Mouse (Mus musculus) forebrain, postnatal 0 days (tissue): ENCODE results near the gene Map3k4. TPM values are rescaled to one million over a fixed set of nuclear protein-coding genes. Genes with fewer than 3 reads are reported as not detected.

Experiments
- ATAC-seq: fragments of 200-750 bp; cut with Nextera tagmentation; 2 replicates; pipeline ENCODE4 v1.8.0; 2017; ENCODE audit warnings: mild to moderate bottlenecking, moderate library complexity
- DNase-seq: peaks from one replicate; pipeline ENCODE4 v3.0.0-alpha.2; 2015
- H3K27ac ChIP-seq: fragments of 300-500 bp; sonication (generic); 2 replicates; pipeline ENCODE4 v1.5.1; 2014; ENCODE audit warnings: low read depth, mild to moderate bottlenecking, antibody characterized with exemption, low read length, moderate library complexity, mixed read lengths
- H3K27me3 ChIP-seq: fragments of 300-500 bp; sonication (generic); 2 replicates; pipeline ENCODE4 v1.6.1; 2014; ENCODE audit warnings: mild to moderate bottlenecking, low read length, mixed read lengths; ENCODE audit not compliant: insufficient read depth
- H3K36me3 ChIP-seq: fragments of 300-500 bp; sonication (generic); 2 replicates; pipeline ENCODE4 v1.6.1; 2014; ENCODE audit warnings: mild to moderate bottlenecking, moderate library complexity; ENCODE audit not compliant: insufficient read depth
- H3K4me1 ChIP-seq: fragments of 300-500 bp; sonication (generic); 2 replicates; pipeline ENCODE4 v1.6.1; 2014; ENCODE audit warnings: antibody characterized with exemption; ENCODE audit not compliant: insufficient read depth
- H3K4me2 ChIP-seq: fragments of 300-500 bp; sonication (generic); 2 replicates; pipeline ENCODE4 v1.6.1; 2014; ENCODE audit warnings: low read depth, mild to moderate bottlenecking, moderate library complexity
- H3K4me3 ChIP-seq: fragments of 300-500 bp; sonication (generic); 2 replicates; pipeline ENCODE4 v1.5.1; 2014; ENCODE audit warnings: low read depth, low read length, mixed read lengths
- H3K9ac ChIP-seq: fragments of 300-500 bp; sonication (generic); 2 replicates; pipeline ENCODE4 v1.6.1; 2014; ENCODE audit warnings: mild to moderate bottlenecking
- H3K9me3 ChIP-seq: fragments of 300-500 bp; sonication (generic); 2 replicates; pipeline ENCODE4 v1.6.1; 2016; ENCODE audit warnings: low read length
- CTCF ChIP-seq: sonication (generic); IDR thresholded peaks from 2 replicates; pipeline ENCODE4 v1.5.1; 2016; ENCODE audit warnings: antibody characterized with exemption, control low read depth, low read depth
- WGBS: fragments of 180-500 bp; shearing (Covaris S2); extraction: QIAGEN DNeasy Blood & Tissue Kit; methylation state at CpG from one replicate; pipeline ENCODE4 v1.1.7; 2014; 5-methylcytosine and 5-hydroxymethylcytosine counted together
- polyA plus RNA-seq: library from polyadenylated mRNA; unstranded; fragments of >200 nt; fragmentation: Nextera tagmentation; extraction: Ambion mirVana; gene quantifications from 2 replicates; pipeline ENCODE4 v1.2.1, GENCODE M21; 2015
- total RNA-seq: library from RNA; depleted of rRNA; stranded (reverse); fragments of >200 nt; gene quantifications from 2 replicates; pipeline ENCODE4 v1.2.3, GENCODE M21; 2014

Map3k4 gene
- total and polyA plus RNA-seq, 2 experiments from 2014 or later: 35.1 to 35.3 TPM

GRCm38 (mm10) chr17:12268538-12268937 is 50.1 kb downstream of the Map3k4 start:
- Histone ChIP-seq H3K36me3 (peaks cover 29% of the 10 kb centered on the region), H3K4me1 (no peaks in the 10 kb centered on the region), H3K4me3 (no peak overlapping the region), H3K4me2 (no peak overlapping the region), H3K27me3 (no peaks in the 10 kb centered on the region), H3K27ac (no peak overlapping the region), H3K9ac (no peak overlapping the region), H3K9me3 (no peaks in the 10 kb centered on the region)
- ATAC-seq: no peak
- DNase-seq: no peak
- WGBS: 74% methylated on average over 10 of the region's 10 CpGs
- no peak for TF ChIP-seq CTCF

- Histone ChIP-seq H3K4me2 (no peak overlapping the region), H3K4me1 (no peaks in the 10 kb centered on the region), H3K27ac (no peak overlapping the region), H3K4me3 (no peak overlapping the region), H3K9ac (no peak overlapping the region), H3K27me3 (no peaks in the 10 kb centered on the region), H3K36me3 (peaks cover 28% of the 10 kb centered on the region), H3K9me3 (no peaks in the 10 kb centered on the region)
- 62% methylated on average over 4 of the region's 4 CpGs for WGBS
- DNase-seq: no peak
- no peak for TF ChIP-seq CTCF
- no peak for ATAC-seq
Measured at GRCm38 (mm10) chr17:12268091-12268490, 50.5 kb downstream of the Map3k4 start.

- peak; percentile 68 for DNase-seq
Measured at GRCm38 (mm10) chr17:12265969-12266925, 52.3 kb downstream of the Map3k4 start.

GRCm38 (mm10) chr17:12264293-12264692 is 54.3 kb downstream of the Map3k4 start:
- Histone ChIP-seq H3K4me3 (no peak overlapping the region), H3K27me3 (no peaks in the 10 kb centered on the region), H3K4me2 (no peak overlapping the region), H3K36me3 (peaks cover 20% of the 10 kb centered on the region), H3K4me1 (no peaks in the 10 kb centered on the region), H3K27ac (no peak overlapping the region), H3K9ac (no peak overlapping the region), H3K9me3 (no peaks in the 10 kb centered on the region)
- 88% methylated on average over 3 of the region's 3 CpGs for WGBS
- TF ChIP-seq CTCF: no peak
- DNase-seq (no peak), ATAC-seq (no peak)

More at GRCm38 (mm10) chr17:12265969-12266925, 52.3 kb downstream of the Map3k4 start:
- Histone ChIP-seq H3K4me3 (no peak overlapping the region), H3K9ac (no peak overlapping the region), H3K9me3 (no peaks in the 10 kb centered on the region), H3K4me2 (no peak overlapping the region), H3K4me1 (no peaks in the 10 kb centered on the region), H3K27ac (peak overlapping the region; percentile 35; the same call in 1 of the 2 replicates), H3K27me3 (no peaks in the 10 kb centered on the region), H3K36me3 (peaks cover 23% of the 10 kb centered on the region)
- WGBS: 57% methylated on average over 21 of the region's 21 CpGs
- peak; percentile 60 for TF ChIP-seq CTCF
- peak; percentile 77 for ATAC-seq

- no peak overlapping the region for H3K4me3 ChIP-seq
- H3K27ac ChIP-seq: no peak overlapping the region
- H3K27me3 ChIP-seq: no peaks in the 10 kb centered on the region
- H3K9ac ChIP-seq: no peak overlapping the region
- 87% methylated on average over 13 of the region's 13 CpGs for WGBS
- ATAC-seq (no peak), DNase-seq (no peak)
- H3K4me2 ChIP-seq: no peak overlapping the region
- H3K9me3 ChIP-seq: no peaks in the 10 kb centered on the region
- H3K36me3 ChIP-seq: peaks cover 23% of the 10 kb centered on the region
- H3K4me1 ChIP-seq: no peaks in the 10 kb centered on the region
- no peak for TF ChIP-seq CTCF
Measured at GRCm38 (mm10) chr17:12263787-12264186, 54.8 kb downstream of the Map3k4 start.

- no peaks in the 10 kb centered on the region for H3K9me3 ChIP-seq
- no peak overlapping the region for H3K4me3 ChIP-seq
- H3K4me1 ChIP-seq: no peaks in the 10 kb centered on the region
- DNase-seq (no peak), ATAC-seq (no peak)
- H3K36me3 ChIP-seq: peaks cover 24% of the 10 kb centered on the region
- no peak for TF ChIP-seq CTCF
- no peak overlapping the region for H3K9ac ChIP-seq
- H3K27ac ChIP-seq: no peak overlapping the region
- no peak overlapping the region for H3K4me2 ChIP-seq
- 97% methylated on average over 8 of the region's 8 CpGs for WGBS
- no peaks in the 10 kb centered on the region for H3K27me3 ChIP-seq
Measured at GRCm38 (mm10) chr17:12262851-12263250, 55.7 kb downstream of the Map3k4 start.

- no peaks in the 10 kb centered on the region for H3K9me3 ChIP-seq
- no peaks in the 10 kb centered on the region for H3K27me3 ChIP-seq
- WGBS: 76% methylated on average over 2 of the region's 2 CpGs
- H3K4me1 ChIP-seq: no peaks in the 10 kb centered on the region
- H3K9ac ChIP-seq: no peak overlapping the region
- peak; percentile 50; the same call in 1 of the 2 replicates for ATAC-seq
- no peak for DNase-seq
- no peak overlapping the region for H3K4me2 ChIP-seq
- H3K36me3 ChIP-seq: peaks cover 34% of the 10 kb centered on the region
- peak; percentile 36 for TF ChIP-seq CTCF
- H3K27ac ChIP-seq: no peak overlapping the region
- no peak overlapping the region for H3K4me3 ChIP-seq
Measured at GRCm38 (mm10) chr17:12261887-12262286, 56.7 kb downstream of the Map3k4 start.
